Mouse (Mus musculus) testis, adult 2 months (tissue): ENCODE measurements around the gene Dcaf1.
A peak's percentile ranks its signal among the peaks of the same experiment; 100 is the strongest.

ENCODE experiments used
- CTCF ChIP-seq: fragments of 200-500 bp; IDR thresholded peaks from 2 replicates; pipeline ENCODE4 v1.5.1; 2012; ENCODE audit warnings: low read depth, mild to moderate bottlenecking, inconsistent platforms, low read length, moderate library complexity; ENCODE audit not compliant: control insufficient read depth, insufficient read depth, insufficient replicate concordance
- POLR2A ChIP-seq: fragments of 200-500 bp; IDR thresholded peaks from 2 replicates; pipeline ENCODE4 v1.6.1; 2012; ENCODE audit warnings: low read depth, mild to moderate bottlenecking, inconsistent platforms, low read length, moderate library complexity; ENCODE audit not compliant: control insufficient read depth

DNA sequence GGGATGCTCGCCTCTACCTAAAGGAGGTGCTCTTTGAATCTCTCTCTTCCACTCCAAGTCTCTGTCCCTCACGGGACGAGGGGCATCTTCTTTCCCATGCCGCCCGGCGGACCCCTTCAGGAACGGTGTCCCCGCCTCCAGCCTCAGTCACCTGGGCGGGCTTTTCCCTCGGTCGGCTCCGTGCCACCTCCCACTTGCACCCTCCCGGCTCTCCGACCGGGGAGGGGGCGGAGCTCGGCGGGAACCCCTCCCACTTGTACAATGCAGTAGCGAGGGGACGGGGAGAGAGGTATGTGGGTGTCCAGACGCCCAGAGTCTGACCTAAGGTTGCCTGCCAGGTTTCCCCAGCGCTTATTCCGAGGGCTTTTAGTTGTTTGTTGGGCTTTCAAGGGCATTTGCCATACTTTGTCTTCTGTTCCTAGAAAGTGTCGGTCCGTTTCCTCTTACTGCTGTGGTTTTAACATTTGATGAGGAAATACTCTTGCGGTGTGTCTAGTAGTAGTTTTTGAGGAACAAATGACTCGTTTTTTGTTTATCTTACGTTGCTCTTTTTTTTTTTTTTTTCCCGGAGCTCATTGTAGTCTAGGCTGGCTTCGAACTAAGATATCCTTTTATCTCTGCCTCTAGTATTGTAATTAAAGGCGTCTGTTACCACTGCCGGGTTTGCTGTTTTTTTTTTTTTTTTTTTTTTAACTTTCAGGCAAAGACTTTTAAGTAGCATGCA is 869 bp downstream of the Dcaf1 start:
- TF ChIP-seq POLR2A (peak; percentile 45), CTCF (no peak)
